Mouse (Mus musculus): Measurements from ENCODE around the gene Cacna2d1.

DNA sequence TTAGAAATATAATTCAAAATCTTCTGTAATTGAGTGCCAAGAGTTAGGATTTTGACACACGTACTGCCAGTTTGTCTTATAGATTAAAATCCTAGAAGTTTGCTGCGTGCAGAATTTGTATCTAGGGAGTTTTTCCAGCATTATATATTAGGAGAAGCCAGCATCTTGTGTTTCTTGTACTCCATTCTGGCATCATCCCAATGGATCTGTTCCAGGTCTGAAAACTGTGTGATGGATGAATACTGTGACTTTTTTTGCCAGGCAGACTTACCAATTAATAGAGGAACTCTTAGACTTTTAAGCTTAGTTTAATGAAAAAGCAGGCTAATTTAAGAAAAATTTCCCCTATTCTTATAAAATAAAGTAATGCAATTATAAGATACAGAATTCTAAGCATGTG is 27.4 kb downstream of the Cacna2d1 start:
- no peak for TF ChIP-seq POLR2AphosphoS5 (IDR thresholded peaks at IDR 0.05; ENCODE audit: insufficient replicate concordance, low read depth, low read length)
- no peak for TF ChIP-seq CTCF (IDR thresholded peaks at IDR 0.05; ENCODE audit: low read depth, low read length)
- TF ChIP-seq TAL1 (conservative IDR thresholded peaks at IDR 0.05; ENCODE audit: low read depth, low read length), result no peak
- no peak for TF ChIP-seq GATA1 (IDR thresholded peaks at IDR 0.05; ENCODE audit: borderline replicate concordance, low read length)
- TF ChIP-seq GATA2 (IDR thresholded peaks at IDR 0.05; ENCODE audit: borderline replicate concordance, low read depth, low read length), result no peak
